Mouse (Mus musculus) lung, adult 2 months (tissue): ENCODE measurements around the gene Tnfsf13b.

ENCODE experiments used
- CTCF ChIP-seq: fragments of 200-500 bp; IDR thresholded peaks from 2 replicates; pipeline ENCODE4 v1.5.1; 2011; ENCODE audit warnings: mild to moderate bottlenecking, low read length, control low read depth; ENCODE audit not compliant: insufficient read depth
- POLR2A ChIP-seq: fragments of 200-500 bp; IDR thresholded peaks from 2 replicates; pipeline ENCODE4 v1.6.1; 2011; ENCODE audit warnings: low read depth, mild to moderate bottlenecking, control low read depth, low read length, borderline replicate concordance; ENCODE audit errors: extremely low read depth

DNA sequence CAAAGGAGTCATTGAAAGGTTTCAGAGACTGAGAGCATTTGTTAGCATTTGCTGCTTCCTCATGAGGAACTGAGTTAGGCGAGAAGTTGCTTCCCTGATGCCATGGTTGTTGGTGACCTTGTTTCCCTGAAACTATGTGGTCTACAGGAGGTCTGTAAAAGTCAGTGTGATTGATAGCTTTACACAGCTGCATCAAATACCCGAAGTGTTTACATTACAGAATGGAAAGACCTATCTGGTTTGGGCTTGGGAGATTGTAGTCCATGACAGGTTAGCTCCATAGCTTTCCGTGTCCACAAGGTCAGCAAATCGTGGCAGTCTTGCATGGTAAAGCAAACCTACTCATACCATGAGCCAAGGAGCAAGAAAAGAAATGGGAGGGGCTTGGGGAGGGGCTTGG lies 47.9 kb upstream of the Tnfsf13b start:
- TF ChIP-seq CTCF (no peak), POLR2A (no peak)
